Comparison of ENCODE assay signal across 13 mouse cellular contexts in the genomic region with DNA sequence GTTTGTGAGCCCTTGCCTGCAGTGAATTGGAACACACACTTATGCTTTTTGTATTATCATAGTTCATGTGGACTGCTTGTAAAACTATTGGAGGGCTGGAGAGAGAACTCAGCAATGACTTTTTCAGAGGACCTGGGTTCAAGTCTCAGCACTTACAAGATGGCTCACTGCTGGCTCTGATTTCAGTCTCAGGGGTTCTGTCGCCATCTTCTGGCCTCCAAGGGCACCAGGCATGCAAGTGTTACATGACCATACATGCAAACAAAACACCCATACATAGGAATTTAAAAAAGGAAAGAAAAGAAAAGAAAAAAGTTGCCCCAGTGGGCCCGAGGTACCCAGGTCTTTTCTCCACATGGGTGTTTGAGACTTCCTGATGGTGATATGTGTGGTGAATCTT. TPM values are rescaled to one million over a fixed set of nuclear protein-coding genes. Genes with fewer than 3 reads are reported as not detected.
DNase-seq lines count a peak whose midpoint lies in the region; ATAC-seq and TF ChIP-seq lines count a peak whose summit lies in the region.
"Had no signal": no experiment of that assay in that cellular context is flagged by ENCODE, and none has a peak within 500 bp of the region (broad histone marks: within the 10 kb centered on the region; RNA-seq: fewer than 3 reads in every experiment).

No protein-coding gene starts in this region.

- intact Hi-C loops in left cerebral cortex, adult 2 months (cut with DNase I): no loop called here
- intact Hi-C loops in left cerebral cortex, postnatal 36 days (cut with DNase I): no loop called here

- peak; percentile 46 for DNase-seq in CD4-positive, CD25-positive, alpha-beta regulatory T cell, adult 2 months (ENCODE audit: low read depth, low spot score)
- no peak for DNase-seq in left cerebral cortex, adult 2 months (ENCODE audit: extremely low spot score in 1 of 2, low spot score in 2 of 2)
- no peak for DNase-seq in left cerebral cortex, adult 18-20 months (ENCODE audit: low spot score in 2 of 2)
- DNase-seq in thymus, postnatal 25 days: peak; percentile 34
- no peak for DNase-seq in thymus, adult 18-20 months
- DNase-seq in adrenal gland, adult 18-20 months (ENCODE audit: low spot score in 2 of 2): no peak
- no peak for DNase-seq in left cerebral cortex, postnatal 36 days (ENCODE audit: low spot score in 2 of 2)
- DNase-seq: cerebellum, postnatal 14 days; layer of hippocampus, adult 9-11 months; retina, postnatal 1 day had no signal

- no peak overlapping the region for H3K27ac ChIP-seq in left cerebral cortex, adult 2 months
- H3K27ac ChIP-seq: hindbrain, embryonic 12.5 days; neural tube, embryonic 15.5 days had no signal

- H3K4me3 ChIP-seq in left cerebral cortex, adult 2 months: no peak overlapping the region
- H3K4me3 ChIP-seq: hindbrain, embryonic 12.5 days; neural tube, embryonic 15.5 days had no signal

- ATAC-seq in CD4-positive, CD25-positive, alpha-beta regulatory T cell, adult 4 months: no peak

- peak; percentile 11; the same call in 1 of the 2 replicates for TF ChIP-seq CTCF in left cerebral cortex, adult 2 months (IDR thresholded peaks at IDR 0.05)

RNA-seq across cellular contexts. Expression of a gene that starts 32.4 kb away (rescaled TPM):
- polyA plus RNA-seq in CD4-positive, CD25-positive, alpha-beta regulatory T cell, adult 4 months (2017; shearing (Covaris generic)): 10 to 100 TPM; 12.5 to 16.0 TPM
- 10 to 100 TPM; 81.4 to 86.1 TPM for total RNA-seq in left cerebral cortex, adult 2 months (2021)
- 10 to 100 TPM; 72.6 to 72.7 TPM for total RNA-seq in left cerebral cortex, adult 18-20 months (2021)
- total RNA-seq in adrenal gland, adult 18-20 months (2021): 10 to 100 TPM; 43.4 to 59.1 TPM
- total RNA-seq in left cerebral cortex, postnatal 36 days (2021): 10 to 100 TPM; 77.5 to 90.0 TPM

Comparison
In these comparisons a context has a peak if more than half of its experiments do, and no peak if none do; other contexts are left out.
1. DNase-seq: peak in CD4-positive, CD25-positive, alpha-beta regulatory T cell, adult 2 months (single experiment) and thymus, postnatal 25 days (single experiment); none in left cerebral cortex, adult 2 months (0 of 2), left cerebral cortex, adult 18-20 months (0 of 2), thymus, adult 18-20 months (0 of 2), adrenal gland, adult 18-20 months (0 of 2) and left cerebral cortex, postnatal 36 days (0 of 2).